Mouse (Mus musculus) megakaryocyte, embryonic 14.5 days (primary cell): ENCODE measurements around the gene Tom1l2. TPM values are rescaled to one million over a fixed set of nuclear protein-coding genes. Genes with fewer than 3 reads are reported as not detected.

Experiments used
- H3K27me3 ChIP-seq: replicated peaks from 2 replicates; pipeline ENCODE3; 2012; ENCODE audit warnings: inconsistent platforms
- H3K36me3 ChIP-seq: replicated peaks from 2 replicates; pipeline ENCODE3; 2012; ENCODE audit warnings: low read length, inconsistent platforms, mixed read lengths
- H3K4me1 ChIP-seq: 2 replicates; pipeline ENCODE4 v1.6.1; 2012; ENCODE audit warnings: inconsistent platforms
- H3K4me3 ChIP-seq: replicated peaks from 2 replicates; pipeline ENCODE3; 2012; ENCODE audit warnings: moderate library complexity, mild to moderate bottlenecking, inconsistent platforms
- H3K9me3 ChIP-seq: 2 replicates; pipeline ENCODE4 v1.6.1; 2012; ENCODE audit warnings: inconsistent platforms
- FLI1 ChIP-seq: IDR thresholded peaks from 2 replicates; pipeline ENCODE4 v1.6.1; 2012; ENCODE audit warnings: low read length, inconsistent platforms, mixed read lengths
- GATA1 ChIP-seq: IDR thresholded peaks from 3 replicates; pipeline ENCODE4 v1.6.1; 2012; ENCODE audit warnings: mixed read lengths, low read length, inconsistent platforms, borderline replicate concordance
- polyA plus RNA-seq: library from polyadenylated mRNA; stranded (reverse); fragments of >175 nt; gene quantifications from 2 replicates; pipeline ENCODE4 v1.2.3, GENCODE M21; 2012; ENCODE audit warnings: low replicate concordance; ENCODE audit not compliant: insufficient read depth

Gene Tom1l2
- polyA plus RNA-seq, 1 experiment, result 9.4 TPM

GRCm38 (mm10) chr11:60276408-60277093 lies 76.2 kb downstream of the Tom1l2 start:
- Histone ChIP-seq H3K4me1 (peaks cover 89% of the 10 kb centered on the region), H3K27me3 (no peaks in the 10 kb centered on the region), H3K9me3 (no peaks in the 10 kb centered on the region), H3K4me3 (no peak overlapping the region), H3K36me3 (peaks cover 49% of the 10 kb centered on the region)
- TF ChIP-seq GATA1 (no peak), FLI1 (no peak)

GRCm38 (mm10) chr11:60273273-60273805 lies 79.4 kb downstream of the Tom1l2 start:
- H3K9me3 ChIP-seq, result no peaks in the 10 kb centered on the region
- TF ChIP-seq FLI1 (no peak), GATA1 (no peak)
- peak overlapping the region; percentile 79 for H3K4me3 ChIP-seq
- no peaks in the 10 kb centered on the region for H3K27me3 ChIP-seq
- H3K4me1 ChIP-seq, result peaks cover 90% of the 10 kb centered on the region
- peaks cover 56% of the 10 kb centered on the region for H3K36me3 ChIP-seq

GRCm38 (mm10) chr11:60268563-60268962 lies 84.1 kb downstream of the Tom1l2 start:
- TF ChIP-seq GATA1 (no peak; the same call in 2 of the 3 replicates), FLI1 (0 out of 2 replicates have a peak, but pooled peaks have one; percentile 48)
- no peaks in the 10 kb centered on the region for H3K27me3 ChIP-seq
- no peaks in the 10 kb centered on the region for H3K9me3 ChIP-seq
- H3K4me3 ChIP-seq, result peak overlapping the region; percentile 84
- H3K36me3 ChIP-seq, result peaks cover 58% of the 10 kb centered on the region
- peaks cover 96% of the 10 kb centered on the region for H3K4me1 ChIP-seq

GRCm38 (mm10) chr11:60265271-60265985 lies 87.3 kb downstream of the Tom1l2 start:
- H3K4me1 ChIP-seq, result peaks cover 93% of the 10 kb centered on the region
- no peak for TF ChIP-seq FLI1
- no peak for TF ChIP-seq GATA1
- H3K27me3 ChIP-seq, result no peaks in the 10 kb centered on the region
- H3K9me3 ChIP-seq, result no peaks in the 10 kb centered on the region
- H3K4me3 ChIP-seq, result peak overlapping the region; percentile 12
- H3K36me3 ChIP-seq, result peaks cover 64% of the 10 kb centered on the region

GRCm38 (mm10) chr11:60264651-60265050 lies 88.1 kb downstream of the Tom1l2 start:
- TF ChIP-seq GATA1 (no peak), FLI1 (no peak)
- Histone ChIP-seq H3K9me3 (no peaks in the 10 kb centered on the region), H3K27me3 (no peaks in the 10 kb centered on the region), H3K36me3 (peaks cover 61% of the 10 kb centered on the region), H3K4me1 (peaks cover 88% of the 10 kb centered on the region), H3K4me3 (peak overlapping the region; percentile 59)

GRCm38 (mm10) chr11:60262396-60262795 lies 90.3 kb downstream of the Tom1l2 start:
- Histone ChIP-seq H3K4me1 (peaks cover 88% of the 10 kb centered on the region), H3K36me3 (peaks cover 75% of the 10 kb centered on the region), H3K9me3 (no peaks in the 10 kb centered on the region), H3K27me3 (no peaks in the 10 kb centered on the region), H3K4me3 (no peak overlapping the region)
- no peak for TF ChIP-seq FLI1
- TF ChIP-seq GATA1, result no peak

GRCm38 (mm10) chr11:60260743-60261142 lies 92.0 kb downstream of the Tom1l2 start:
- Histone ChIP-seq H3K9me3 (no peaks in the 10 kb centered on the region), H3K36me3 (peaks cover 77% of the 10 kb centered on the region), H3K4me3 (no peak overlapping the region), H3K4me1 (peaks cover 79% of the 10 kb centered on the region), H3K27me3 (no peaks in the 10 kb centered on the region)
- TF ChIP-seq GATA1 (no peak), FLI1 (no peak)

- no peak for TF ChIP-seq FLI1
- TF ChIP-seq GATA1, result no peak
- Histone ChIP-seq H3K36me3 (peaks cover 94% of the 10 kb centered on the region), H3K4me1 (peaks cover 69% of the 10 kb centered on the region), H3K27me3 (no peaks in the 10 kb centered on the region), H3K9me3 (no peaks in the 10 kb centered on the region), H3K4me3 (no peak overlapping the region)
Observed at GRCm38 (mm10) chr11:60257696-60258095, 95.0 kb downstream of the Tom1l2 start.

GRCm38 (mm10) chr11:60256713-60257112 lies 96.0 kb downstream of the Tom1l2 start:
- TF ChIP-seq GATA1, result no peak
- TF ChIP-seq FLI1, result no peak

GRCm38 (mm10) chr11:60256176-60256681 lies 96.5 kb downstream of the Tom1l2 start:
- Histone ChIP-seq H3K9me3 (no peaks in the 10 kb centered on the region), H3K36me3 (peaks cover 90% of the 10 kb centered on the region), H3K27me3 (no peaks in the 10 kb centered on the region), H3K4me1 (peaks cover 75% of the 10 kb centered on the region), H3K4me3 (no peak overlapping the region)
- TF ChIP-seq FLI1 (no peak), GATA1 (no peak)

More at GRCm38 (mm10) chr11:60256713-60257112, 96.0 kb downstream of the Tom1l2 start:
- Histone ChIP-seq H3K27me3 (no peaks in the 10 kb centered on the region), H3K4me3 (peak overlapping the region; percentile 62), H3K36me3 (peaks cover 92% of the 10 kb centered on the region), H3K4me1 (peaks cover 72% of the 10 kb centered on the region), H3K9me3 (no peaks in the 10 kb centered on the region)
